Mouse (Mus musculus) cerebellum, adult 18-20 months (tissue): ENCODE measurements around the gene Olfml3.

Source experiments
- DNase-seq, 2 experiments: peaks; one replicate each; pipeline ENCODE4 v3.0.0; 2021

Gene Olfml3

DNA sequence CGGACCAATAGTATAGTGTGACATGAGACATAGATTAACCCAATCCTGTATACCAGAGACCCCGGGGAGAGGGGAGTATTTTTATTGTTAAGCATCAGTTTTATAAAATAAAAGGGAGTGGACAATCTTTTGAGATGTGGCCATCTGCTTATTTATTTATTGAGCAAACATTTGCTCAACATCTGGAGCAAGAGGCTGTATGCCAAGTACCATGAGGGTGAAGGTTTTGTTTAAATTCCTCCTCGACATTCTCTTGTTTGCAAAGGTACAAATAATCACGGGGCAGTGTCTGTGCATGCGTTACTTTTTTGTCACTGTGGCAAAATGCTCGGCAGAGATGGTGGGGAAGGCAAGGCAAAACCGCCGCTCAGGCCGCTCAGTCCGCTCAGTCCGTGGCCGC lies 32.4 kb downstream of the Olfml3 start:
- no peak for DNase-seq

DNA sequence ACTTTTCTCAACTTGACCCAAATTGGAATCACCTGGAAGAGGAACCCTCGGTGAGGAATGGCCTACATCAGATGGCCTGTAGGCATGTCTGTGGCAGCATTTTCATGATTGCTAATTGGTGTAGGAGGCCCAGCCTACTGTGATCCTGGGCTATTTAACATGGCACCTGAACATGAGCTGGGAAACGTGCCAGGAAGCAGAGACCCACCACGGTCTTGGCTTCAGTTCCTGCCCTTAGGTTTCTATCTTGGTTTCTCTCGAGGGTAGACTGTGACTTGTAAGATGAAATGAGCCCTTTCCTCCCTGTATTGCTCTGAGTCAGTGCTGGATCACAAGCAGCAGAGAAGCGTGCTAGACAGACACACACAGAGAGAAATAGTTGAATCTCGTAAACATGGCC lies 33.1 kb downstream of the Olfml3 start:
- DNase-seq: no peak

DNA sequence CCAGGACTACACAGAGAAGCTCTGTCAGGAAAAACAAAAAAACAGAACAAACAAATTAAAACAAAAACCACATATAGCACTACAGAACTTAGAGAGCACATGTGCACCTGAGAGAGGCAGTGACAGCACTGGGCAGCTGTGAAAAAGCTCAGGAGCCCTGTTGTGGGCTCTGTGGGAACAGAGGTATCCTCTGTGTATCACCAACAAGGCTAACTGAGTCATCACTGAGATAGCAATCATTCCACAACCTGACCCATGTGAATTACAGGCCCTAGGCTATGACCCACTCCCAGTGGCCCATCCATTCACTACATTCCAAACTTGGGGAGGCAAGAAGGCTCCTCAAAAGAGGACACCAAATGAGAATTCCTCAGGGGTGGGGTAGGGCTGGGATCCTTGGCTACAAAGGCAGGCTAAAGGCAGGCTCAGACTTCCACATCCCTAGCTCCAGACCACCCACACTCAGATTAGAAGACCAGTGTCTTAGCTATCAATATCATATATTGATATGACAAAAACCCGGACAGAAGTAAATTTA lies 41.3 kb downstream of the Olfml3 start:
- no peak for DNase-seq

DNA sequence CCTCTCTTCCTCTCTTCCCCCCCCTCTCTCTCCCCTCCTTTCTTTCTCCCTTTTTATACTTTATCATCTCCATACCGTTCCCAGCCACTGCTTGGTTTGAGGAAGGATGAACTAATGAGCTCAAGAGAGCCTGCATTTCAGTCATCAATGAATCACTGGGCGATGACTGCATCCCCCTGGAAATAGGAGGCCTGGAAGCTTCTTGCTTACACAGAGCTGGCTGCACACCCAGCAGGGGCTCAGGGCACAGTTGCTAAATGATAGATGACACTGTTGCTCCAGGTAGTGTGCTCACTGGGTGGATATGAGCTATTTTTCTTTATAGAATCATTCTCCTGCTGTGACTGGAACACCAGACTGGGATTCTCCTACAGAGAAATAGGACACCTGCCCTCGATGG lies 42.2 kb downstream of the Olfml3 start:
- no peak for DNase-seq

DNA sequence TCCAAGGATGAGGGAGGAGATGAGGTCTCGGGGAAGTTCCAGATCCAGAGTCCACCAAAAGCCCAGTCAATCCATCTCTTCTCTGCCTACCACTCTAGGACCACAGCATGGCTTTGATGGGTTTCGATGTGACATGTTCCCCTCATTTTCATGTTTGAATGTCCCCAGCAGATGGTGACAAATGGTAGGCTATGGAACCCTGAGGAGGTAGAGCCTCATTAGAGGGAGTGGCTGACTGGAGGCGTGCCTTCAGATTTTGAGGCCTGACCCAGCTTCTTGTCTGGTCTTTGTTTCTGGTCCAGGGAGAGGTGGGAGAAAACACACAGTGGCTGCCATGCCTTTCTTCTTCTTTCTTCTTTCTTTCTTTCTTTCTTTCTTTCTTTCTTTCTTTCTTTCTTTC lies 47.3 kb downstream of the Olfml3 start:
- no peak for DNase-seq

DNA sequence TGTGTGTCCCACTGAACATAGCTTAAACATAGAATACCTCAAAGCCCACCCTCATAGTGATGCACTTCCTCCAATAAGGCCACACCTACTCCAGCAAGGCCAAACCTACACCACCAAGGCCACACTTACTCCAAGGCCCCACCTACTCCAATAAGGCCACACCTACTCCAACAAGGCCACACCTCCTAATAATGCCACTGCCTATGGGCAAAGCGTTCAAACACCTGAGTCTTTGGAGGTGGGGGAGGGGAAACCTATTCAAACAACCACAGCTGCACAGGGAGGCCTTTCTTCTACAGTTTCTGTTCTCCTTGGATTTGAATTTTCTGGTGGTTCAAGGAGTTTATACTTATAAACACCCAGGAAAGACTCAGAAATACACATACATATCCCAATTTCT lies 48.8 kb downstream of the Olfml3 start:
- no peak for DNase-seq

DNA sequence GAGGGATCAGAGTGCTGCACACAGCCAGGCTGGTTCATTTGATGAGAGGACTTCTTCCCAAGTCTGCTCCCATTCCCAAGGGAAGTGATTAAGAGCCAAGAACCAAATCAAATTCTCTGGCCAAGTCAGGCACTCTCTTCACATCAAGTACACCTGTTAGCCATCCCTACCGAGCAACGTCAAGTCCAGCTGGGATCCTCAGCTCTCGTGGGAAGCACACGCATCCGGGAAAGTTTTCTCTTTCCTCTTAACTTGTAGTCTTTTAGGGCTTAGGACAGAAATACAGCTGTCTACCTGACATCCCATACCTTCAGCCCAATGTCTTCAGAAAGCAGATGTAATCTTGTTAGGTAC lies 53.9 kb downstream of the Olfml3 start:
- no peak for DNase-seq

DNA sequence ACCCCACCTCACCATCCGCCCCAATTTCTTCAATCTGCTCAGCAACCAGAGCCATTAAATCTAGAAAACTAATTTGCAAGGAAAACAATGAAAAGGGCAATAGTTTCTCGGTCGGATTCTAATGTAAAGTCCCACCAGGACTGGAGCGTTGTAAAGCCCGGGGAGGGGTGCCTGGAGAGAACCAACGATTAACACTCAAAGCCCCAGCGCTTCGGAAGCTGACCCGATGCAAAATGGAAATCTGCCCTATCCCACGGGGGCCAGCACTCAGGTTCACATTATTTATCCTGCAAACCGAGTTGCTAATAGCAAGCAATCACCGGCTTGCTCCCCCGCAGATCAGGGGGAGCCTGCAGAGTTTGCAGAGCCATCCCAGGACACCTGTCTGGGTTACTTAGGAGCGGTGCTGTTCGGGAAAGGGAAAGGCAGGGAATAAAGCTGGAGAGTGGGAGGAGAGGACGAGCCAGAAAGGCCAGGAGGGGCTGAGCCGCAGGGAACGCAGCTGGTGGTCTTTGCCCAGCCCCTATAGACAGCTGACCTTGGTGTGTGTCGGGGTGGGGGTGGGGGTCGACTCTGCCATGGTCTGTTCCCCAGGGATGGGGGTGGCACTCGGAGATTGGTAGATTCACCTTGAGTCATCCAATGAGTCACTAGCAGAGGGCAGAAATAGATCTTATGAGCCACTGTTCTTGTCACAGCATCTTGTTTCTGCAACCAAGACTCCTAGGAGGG lies 54.4 kb downstream of the Olfml3 start:
- peak; percentile 6 to 13 for DNase-seq

DNA sequence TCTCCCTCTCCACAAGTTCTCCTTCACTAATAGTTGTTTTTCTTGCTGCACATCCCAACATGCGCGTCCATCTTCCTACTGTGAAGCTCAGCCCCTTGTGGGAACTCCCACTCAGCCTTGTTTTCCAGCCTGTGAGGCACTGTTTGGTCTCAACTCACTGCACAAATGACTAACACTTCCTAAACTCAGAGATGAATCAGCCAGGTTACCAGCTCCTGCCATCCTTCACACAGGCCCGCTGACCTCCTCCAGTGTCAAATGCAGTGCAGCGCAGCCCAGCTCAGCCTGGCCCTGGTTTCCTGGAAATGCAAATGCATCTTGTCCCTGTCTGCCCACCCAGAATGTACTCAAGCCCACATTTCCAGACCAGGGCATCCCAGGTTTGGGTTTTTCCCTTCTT lies 55.3 kb downstream of the Olfml3 start:
- no peak for DNase-seq

DNA sequence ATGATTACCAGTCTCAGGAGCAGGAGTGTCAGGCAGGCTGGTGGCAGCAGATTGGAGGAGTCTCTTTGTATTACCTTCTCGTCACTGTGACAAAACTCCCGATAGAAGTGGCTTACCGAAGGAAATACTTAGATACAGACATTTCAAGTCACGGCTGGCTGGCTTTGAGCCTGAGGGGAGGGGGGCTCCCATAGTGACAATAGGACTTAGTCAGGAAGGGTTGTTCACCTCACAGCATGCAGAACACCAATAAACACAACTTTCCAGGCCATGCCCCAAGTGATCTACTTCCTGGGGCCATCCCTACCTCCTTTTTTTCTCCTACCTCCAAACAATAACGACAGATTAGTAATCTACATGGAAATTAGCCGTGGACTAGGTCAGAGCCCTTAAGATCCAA lies 59.0 kb downstream of the Olfml3 start:
- no peak for DNase-seq

DNA sequence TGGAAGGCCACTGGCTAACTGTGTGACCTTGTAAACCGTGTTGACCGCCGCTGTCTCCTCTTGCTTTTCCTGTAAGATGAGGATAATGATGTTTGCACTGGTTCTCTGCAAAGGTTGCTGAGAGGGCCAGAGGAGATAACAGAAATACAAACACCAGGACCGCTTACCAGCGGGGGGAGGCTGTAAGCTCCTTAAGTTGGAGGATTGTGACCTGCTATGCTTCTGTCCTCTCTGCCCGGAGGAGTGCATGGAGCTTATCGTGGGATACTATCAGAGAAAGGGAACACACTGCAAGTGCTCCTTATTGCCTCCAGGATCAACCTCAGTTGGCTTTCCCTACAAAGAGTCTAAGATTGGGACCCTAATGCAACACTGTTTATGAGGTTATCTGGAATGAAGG lies 65.1 kb downstream of the Olfml3 start:
- DNase-seq: no peak
